Mouse (Mus musculus): ENCODE results near the gene Smim13.
"Not testable (repeated sequence)": the region's sequence is repeated elsewhere in the genome, so short reads cannot be mapped to it uniquely, and the experiment has no call there.

Gene Smim13

GRCm38 (mm10) chr13:41238035-41238804 lies 11.4 kb upstream of the Smim13 start:
- no peak for DNase-seq

- DNase-seq = no peak
These were observed 10.9 kb upstream of the Smim13 start for GRCm38 (mm10) chr13:41238805-41239130.

- no peak for DNase-seq
These were observed 8.1 kb upstream of the Smim13 start for GRCm38 (mm10) chr13:41241557-41241956.

GRCm38 (mm10) chr13:41244306-41244830 lies 5.3 kb upstream of the Smim13 start:
- DNase-seq = no peak

- no peak for DNase-seq
These were observed 708 bp upstream of the Smim13 start for GRCm38 (mm10) chr13:41248751-41249520.

- DNase-seq = no peak
These were observed 806 bp downstream of the Smim13 start for GRCm38 (mm10) chr13:41250318-41250981.

- not testable (repeated sequence) for DNase-seq
These were observed 1.6 kb downstream of the Smim13 start for GRCm38 (mm10) chr13:41251232-41251631.

- DNase-seq = no peak
These were observed 2.0 kb downstream of the Smim13 start for GRCm38 (mm10) chr13:41251667-41252066.

- DNase-seq = no peak
These were observed 2.5 kb downstream of the Smim13 start for GRCm38 (mm10) chr13:41252141-41252540.

- no peak for DNase-seq
These were observed 3.1 kb downstream of the Smim13 start for GRCm38 (mm10) chr13:41252736-41253135.

GRCm38 (mm10) chr13:41256126-41256525 lies 6.5 kb downstream of the Smim13 start:
- no peak for DNase-seq

- DNase-seq = no peak
These were observed 7.3 kb downstream of the Smim13 start for GRCm38 (mm10) chr13:41256962-41257361.

GRCm38 (mm10) chr13:41257851-41258250 lies 8.2 kb downstream of the Smim13 start:
- no peak for DNase-seq

- DNase-seq = not testable (repeated sequence)
These were observed 12.0 kb downstream of the Smim13 start for GRCm38 (mm10) chr13:41261617-41262016.

- no peak for DNase-seq
These were observed 13.8 kb downstream of the Smim13 start for GRCm38 (mm10) chr13:41263304-41264006.

- no peak for DNase-seq
These were observed 18.3 kb downstream of the Smim13 start for GRCm38 (mm10) chr13:41267827-41268408.

GRCm38 (mm10) chr13:41273927-41274650 lies 24.4 kb downstream of the Smim13 start, which contains the start of gene Gm17364:
Gene Gm17364 (minus strand): TSS chr13:41273977.
- DNase-seq = no peak

GRCm38 (mm10) chr13:41280696-41281095 lies 31.1 kb downstream of the Smim13 start:
- DNase-seq = no peak

- peak; percentile 35 for DNase-seq
These were observed 33.6 kb downstream of the Smim13 start for GRCm38 (mm10) chr13:41283256-41283655.

GRCm38 (mm10) chr13:41285448-41285847 lies 35.8 kb downstream of the Smim13 start:
- DNase-seq = no peak

GRCm38 (mm10) chr13:41286285-41286684 lies 36.6 kb downstream of the Smim13 start:
- no peak for DNase-seq
